Mouse (Mus musculus): ENCODE results near the gene Slc8a3. TPM values are rescaled to one million over a fixed set of nuclear protein-coding genes. Genes with fewer than 3 reads are reported as not detected.

The Slc8a3 gene
- total and polyA plus RNA-seq, 3 experiments: 0.11 TPM; not detected in 2

- no peaks in the 10 kb centered on the region for H3K79me2 ChIP-seq (replicated peaks; ENCODE audit: control insufficient read depth, extremely low read depth, insufficient read depth, poor library complexity, severe bottlenecking)
- H3K9me3 ChIP-seq (replicated peaks; ENCODE audit: low read length): no peaks in the 10 kb centered on the region
- in situ Hi-C loops (cut with MboI; ENCODE audit: low pct_ligation_motif_present, low pct_unique_long_range_greater_than_20kb, low sequenced_read_pairs): loop anchor here (5.0 kb wide), 1 partner anchor 201 kb away; no protein-coding TSS in a partner anchor
- dilution Hi-C loops (cut with MboI; ENCODE audit: extremely low pct_ligation_motif_present, extremely low pct_unique_long_range_greater_than_20kb, low sequenced_read_pairs): no loop called here
- no peak for TF ChIP-seq USF1 (IDR thresholded peaks at IDR 0.05; ENCODE audit: low read depth, low read length)
- TF ChIP-seq EP300 (IDR thresholded peaks at IDR 0.05; ENCODE audit: low read length): no peak
- TF ChIP-seq NELFE (IDR thresholded peaks at IDR 0.05; ENCODE audit: low read depth, low read length): no peak
- TF ChIP-seq E2F4 (IDR thresholded peaks at IDR 0.05; ENCODE audit: insufficient replicate concordance, low read depth, low read length): no peak
- no peak for TF ChIP-seq ZNF384 (IDR thresholded peaks at IDR 0.05; ENCODE audit: low read depth, low read length)
- no peak for TF ChIP-seq PAX5 (IDR thresholded peaks at IDR 0.05; ENCODE audit: low read length)
- H3K27ac ChIP-seq (ENCODE audit: insufficient read depth, low read depth): no peak overlapping the region
- H3K9ac ChIP-seq (ENCODE audit: insufficient read depth, low read depth): no peak overlapping the region
- H3K4me2 ChIP-seq (ENCODE audit: insufficient read depth, low read depth, poor library complexity, severe bottlenecking): no peak overlapping the region
- no peak overlapping the region for H3K4me3 ChIP-seq (replicated peaks in 1 of 3; ENCODE audit: low read depth in 2 of 3, low read length in 2 of 3, poor library complexity in 1 of 3)
- H3K27me3 ChIP-seq (replicated peaks): no peaks in the 10 kb centered on the region
- no peak for DNase-seq (ENCODE audit: extremely low read depth)
- H3K4me1 ChIP-seq (ENCODE audit: control insufficient read depth in 1 of 2, insufficient read depth in 2 of 2): no peaks in the 10 kb centered on the region
- H3K36me3 ChIP-seq (replicated peaks in 1 of 2; ENCODE audit: control insufficient read depth in 1 of 2, insufficient read depth in 1 of 2, low read length in 1 of 2): peaks cover 0 to 29% of the 10 kb centered on the region in 2 experiments
Observed at GRCm38 (mm10) chr12:81188423-81188822, 144.6 kb downstream of the Slc8a3 start.

- no peak for DNase-seq (ENCODE audit: extremely low read depth)
- H3K4me1 ChIP-seq (ENCODE audit: control insufficient read depth in 1 of 2, insufficient read depth in 2 of 2): no peaks in the 10 kb centered on the region
- no peaks in the 10 kb centered on the region for H3K27me3 ChIP-seq (replicated peaks)
- H3K4me3 ChIP-seq (replicated peaks in 1 of 3; ENCODE audit: low read depth in 2 of 3, low read length in 2 of 3, poor library complexity in 1 of 3): no peak overlapping the region
- H3K36me3 ChIP-seq (replicated peaks in 1 of 2; ENCODE audit: control insufficient read depth in 1 of 2, insufficient read depth in 1 of 2, low read length in 1 of 2): peaks cover 0 to 41% of the 10 kb centered on the region in 2 experiments
- TF ChIP-seq CHD2 (IDR thresholded peaks at IDR 0.05; ENCODE audit: low read length): no peak
- no peak for TF ChIP-seq NRF1 (IDR thresholded peaks at IDR 0.05; ENCODE audit: low read depth, low read length)
- TF ChIP-seq HCFC1 (IDR thresholded peaks at IDR 0.05; ENCODE audit: low read depth, low read length): no peak
- TF ChIP-seq ZKSCAN1 (IDR thresholded peaks at IDR 0.05; ENCODE audit: borderline replicate concordance, low read depth, low read length): no peak
- H3K79me2 ChIP-seq (replicated peaks; ENCODE audit: control insufficient read depth, extremely low read depth, insufficient read depth, poor library complexity, severe bottlenecking): no peaks in the 10 kb centered on the region
- H3K4me2 ChIP-seq (ENCODE audit: insufficient read depth, low read depth, poor library complexity, severe bottlenecking): no peak overlapping the region
- H3K9ac ChIP-seq (ENCODE audit: insufficient read depth, low read depth): no peak overlapping the region
- H3K9me3 ChIP-seq (replicated peaks; ENCODE audit: low read length): no peaks in the 10 kb centered on the region
- in situ Hi-C loops (cut with MboI; ENCODE audit: low pct_ligation_motif_present, low pct_unique_long_range_greater_than_20kb, low sequenced_read_pairs): loop anchor here (5.0 kb wide), 1 partner anchor 199 kb away; no protein-coding TSS in a partner anchor
- dilution Hi-C loops (cut with MboI; ENCODE audit: extremely low pct_ligation_motif_present, extremely low pct_unique_long_range_greater_than_20kb, low sequenced_read_pairs): no loop called here
- H3K27ac ChIP-seq (ENCODE audit: insufficient read depth, low read depth): no peak overlapping the region
Observed at GRCm38 (mm10) chr12:81186668-81187067, 146.3 kb downstream of the Slc8a3 start.

- TF ChIP-seq MAFK (IDR thresholded peaks at IDR 0.05; ENCODE audit: insufficient replicate concordance, low read length): no peak
- no peak for TF ChIP-seq CTCF (conservative IDR thresholded peaks at IDR 0.05 in 1 of 2, IDR thresholded peaks at IDR 0.05 in 1 of 2; ENCODE audit: low read depth in 2 of 2, low read length in 2 of 2)
- TF ChIP-seq ELF1 (IDR thresholded peaks at IDR 0.05; ENCODE audit: low read depth, low read length): no peak
- TF ChIP-seq MAZ (IDR thresholded peaks at IDR 0.05; ENCODE audit: low read depth, low read length): no peak
- TF ChIP-seq KAT2A (IDR thresholded peaks at IDR 0.05; ENCODE audit: insufficient replicate concordance, low read length): no peak
- TF ChIP-seq CHD2 (IDR thresholded peaks at IDR 0.05; ENCODE audit: low read length): no peak
- no peak for TF ChIP-seq SMC3 (IDR thresholded peaks at IDR 0.05; ENCODE audit: low read depth, low read length)
- no peak for TF ChIP-seq ETS1 (conservative IDR thresholded peaks at IDR 0.05; ENCODE audit: low read depth, low read length)
- TF ChIP-seq MXI1 (IDR thresholded peaks at IDR 0.05; ENCODE audit: low read depth, low read length): no peak
- no peak for TF ChIP-seq BHLHE40 (IDR thresholded peaks at IDR 0.05; ENCODE audit: low read depth, low read length)
- no peak for TF ChIP-seq PAX5 (IDR thresholded peaks at IDR 0.05; ENCODE audit: low read length)
- no peak for TF ChIP-seq MAX (IDR thresholded peaks at IDR 0.05; ENCODE audit: low read length)
- H3K27me3 ChIP-seq (replicated peaks): no peaks in the 10 kb centered on the region
- in situ Hi-C loops (cut with MboI; ENCODE audit: low pct_ligation_motif_present, low pct_unique_long_range_greater_than_20kb, low sequenced_read_pairs): loop anchor here (5.0 kb wide), 1 partner anchor 199 kb away; no protein-coding TSS in a partner anchor
- no peaks in the 10 kb centered on the region for H3K9me3 ChIP-seq (replicated peaks; ENCODE audit: low read length)
- peaks cover 0 to 46% of the 10 kb centered on the region in 2 experiments for H3K36me3 ChIP-seq (replicated peaks in 1 of 2; ENCODE audit: control insufficient read depth in 1 of 2, insufficient read depth in 1 of 2, low read length in 1 of 2)
- H3K27ac ChIP-seq (ENCODE audit: insufficient read depth, low read depth): no peak overlapping the region
- H3K79me2 ChIP-seq (replicated peaks; ENCODE audit: control insufficient read depth, extremely low read depth, insufficient read depth, poor library complexity, severe bottlenecking): no peaks in the 10 kb centered on the region
- H3K9ac ChIP-seq (ENCODE audit: insufficient read depth, low read depth): no peak overlapping the region
- no peak for DNase-seq (ENCODE audit: extremely low read depth)
- H3K4me2 ChIP-seq (ENCODE audit: insufficient read depth, low read depth, poor library complexity, severe bottlenecking): no peak overlapping the region
- dilution Hi-C loops (cut with MboI; ENCODE audit: extremely low pct_ligation_motif_present, extremely low pct_unique_long_range_greater_than_20kb, low sequenced_read_pairs): no loop called here
- no peaks in the 10 kb centered on the region for H3K4me1 ChIP-seq (ENCODE audit: control insufficient read depth in 1 of 2, insufficient read depth in 2 of 2)
- no peak overlapping the region for H3K4me3 ChIP-seq (replicated peaks in 1 of 3; ENCODE audit: low read depth in 2 of 3, low read length in 2 of 3, poor library complexity in 1 of 3)
Observed at GRCm38 (mm10) chr12:81186081-81186480, 146.9 kb downstream of the Slc8a3 start.
